Mouse (Mus musculus) G1E (cell line): ENCODE data around the gene Btbd9. TPM values are rescaled to one million over a fixed set of nuclear protein-coding genes. Genes with fewer than 3 reads are reported as not detected.

ENCODE experiments used
- ATAC-seq: 2 replicates; pipeline ENCODE4 v1.8.0; 2016; ENCODE audit warnings: mild to moderate bottlenecking; ENCODE audit not compliant: insufficient number of reproducible peaks, poor library complexity, low FRiP score, severe bottlenecking; ENCODE audit errors: extremely low read depth
- DNase-seq: peaks from one replicate; pipeline ENCODE4 v3.0.0; 2012; ENCODE audit warnings: low spot score
- H3K27me3 ChIP-seq: 2 replicates; pipeline ENCODE4 v1.6.1; 2012; ENCODE audit warnings: mild to moderate bottlenecking, low read length, inconsistent platforms; ENCODE audit not compliant: insufficient read depth
- H3K36me3 ChIP-seq: replicated peaks from 2 replicates; pipeline ENCODE3; 2012; ENCODE audit warnings: mild to moderate bottlenecking, inconsistent platforms
- H3K4me1 ChIP-seq: 2 replicates; pipeline ENCODE4 v1.6.1; 2012; ENCODE audit warnings: low read depth, low read length, inconsistent platforms, mixed read lengths; ENCODE audit not compliant: insufficient read depth
- H3K4me3 ChIP-seq: 2 replicates; pipeline ENCODE4 v1.5.1; 2012; ENCODE audit warnings: low read depth, mild to moderate bottlenecking, inconsistent platforms, low read length, moderate library complexity, mixed read lengths
- H3K9me3 ChIP-seq: replicated peaks from 2 replicates; pipeline ENCODE4 v1.6.1; 2012; ENCODE audit warnings: inconsistent platforms
- CTCF ChIP-seq: IDR thresholded peaks from 2 replicates; pipeline ENCODE4 v1.5.1; 2012; ENCODE audit warnings: low read depth, low read length, inconsistent platforms, mixed read lengths
- GATA1 ChIP-seq: IDR thresholded peaks from 2 replicates; pipeline ENCODE4 v1.6.1; 2012; ENCODE audit warnings: borderline replicate concordance, low read length, inconsistent platforms, mixed read lengths
- GATA2 ChIP-seq: IDR thresholded peaks from 2 replicates; pipeline ENCODE4 v1.6.1; 2012; ENCODE audit warnings: low read depth, low read length, inconsistent platforms, borderline replicate concordance
- POLR2AphosphoS5 ChIP-seq: IDR thresholded peaks from 2 replicates; pipeline ENCODE4 v1.6.1; 2012; ENCODE audit warnings: low read depth, low read length, inconsistent platforms; ENCODE audit not compliant: insufficient replicate concordance
- TAL1 ChIP-seq: conservative IDR thresholded peaks from 2 replicates; pipeline ENCODE4 v1.6.1; 2012; ENCODE audit warnings: low read depth, low read length, inconsistent platforms, mixed read lengths
- polyA plus RNA-seq: library from polyadenylated mRNA; stranded (reverse); fragments of >175 nt; gene quantifications from 2 replicates; pipeline ENCODE4 v1.2.3, GENCODE M21; 2012
- total RNA-seq, 2 experiments: library from RNA; stranded (forward) in 1 of 2; stranded (reverse) in 1 of 2; fragments of 200-1000 nt in 1 of 2; fragments of >200 nt in 1 of 2; fragmentation: Nextera tagmentation in 1 of 2; gene quantifications; 2 replicates each; pipeline ENCODE4 v1.2.3; 2014 to 2017

The Btbd9 gene
- total and polyA plus RNA-seq, 3 experiments: 33.6 to 68.4 (median 57.5) TPM

- peaks cover 11% of the 10 kb centered on the region for H3K27me3 ChIP-seq
- H3K4me3 ChIP-seq: no peak overlapping the region
- no peak for ATAC-seq
- no peak for DNase-seq
- TF ChIP-seq POLR2AphosphoS5: no peak
- no peak for TF ChIP-seq CTCF
- no peak for TF ChIP-seq GATA1
- no peak for TF ChIP-seq TAL1
- H3K4me1 ChIP-seq: peaks cover 7% of the 10 kb centered on the region
- H3K9me3 ChIP-seq: no peaks in the 10 kb centered on the region
- H3K36me3 ChIP-seq: peaks cover 7% of the 10 kb centered on the region
Observed at GRCm38 (mm10) chr17:30341556-30341955, 234.7 kb downstream of the Btbd9 start.

GRCm38 (mm10) chr17:30340495-30341126 is 235.7 kb downstream of the Btbd9 start:
- DNase-seq (no peak), ATAC-seq (no peak)
- TF ChIP-seq GATA1 (no peak), CTCF (no peak), POLR2AphosphoS5 (no peak), GATA2 (no peak), TAL1 (no peak)
- Histone ChIP-seq H3K27me3 (peaks cover 8% of the 10 kb centered on the region), H3K4me3 (no peak overlapping the region), H3K36me3 (peaks cover 8% of the 10 kb centered on the region), H3K9me3 (no peaks in the 10 kb centered on the region), H3K4me1 (no peaks in the 10 kb centered on the region)

GRCm38 (mm10) chr17:30339317-30339716 is 237.0 kb downstream of the Btbd9 start:
- Histone ChIP-seq H3K4me3 (no peak overlapping the region), H3K9me3 (no peaks in the 10 kb centered on the region), H3K4me1 (no peaks in the 10 kb centered on the region), H3K27me3 (peaks cover 4% of the 10 kb centered on the region; the same call in 1 of the 2 replicates), H3K36me3 (peaks cover 8% of the 10 kb centered on the region)
- TF ChIP-seq GATA1 (no peak), POLR2AphosphoS5 (no peak), GATA2 (no peak), CTCF (no peak), TAL1 (no peak)
- DNase-seq (no peak), ATAC-seq (no peak)

- DNase-seq: no peak
- no peak for TF ChIP-seq POLR2AphosphoS5
- no peak for TF ChIP-seq GATA2
- no peak for TF ChIP-seq TAL1
- TF ChIP-seq CTCF: no peak
- no peak for TF ChIP-seq GATA1
- Histone ChIP-seq H3K9me3 (no peaks in the 10 kb centered on the region), H3K4me1 (no peaks in the 10 kb centered on the region), H3K36me3 (peaks cover 21% of the 10 kb centered on the region), H3K27me3 (no peaks in the 10 kb centered on the region), H3K4me3 (no peak overlapping the region)
- no peak for ATAC-seq
Observed at GRCm38 (mm10) chr17:30336816-30337215, 239.5 kb downstream of the Btbd9 start.

GRCm38 (mm10) chr17:30336280-30336679 is 240.0 kb downstream of the Btbd9 start:
- no peak for DNase-seq
- H3K4me1 ChIP-seq: no peaks in the 10 kb centered on the region

GRCm38 (mm10) chr17:30335746-30336145 is 240.5 kb downstream of the Btbd9 start:
- no peak for DNase-seq
- TF ChIP-seq POLR2AphosphoS5 (no peak), GATA2 (no peak), CTCF (no peak), TAL1 (no peak), GATA1 (no peak)
- H3K9me3 ChIP-seq: no peaks in the 10 kb centered on the region
- no peak for ATAC-seq
- H3K36me3 ChIP-seq: peaks cover 23% of the 10 kb centered on the region
- no peaks in the 10 kb centered on the region for H3K27me3 ChIP-seq
- no peak overlapping the region for H3K4me3 ChIP-seq
- H3K4me1 ChIP-seq: no peaks in the 10 kb centered on the region

More at GRCm38 (mm10) chr17:30336280-30336679, 240.0 kb downstream of the Btbd9 start:
- H3K27me3 ChIP-seq: no peaks in the 10 kb centered on the region
- no peak overlapping the region for H3K4me3 ChIP-seq
- TF ChIP-seq GATA1 (no peak), CTCF (no peak), POLR2AphosphoS5 (no peak), TAL1 (no peak)
- H3K9me3 ChIP-seq: no peaks in the 10 kb centered on the region
- no peak for ATAC-seq
- H3K36me3 ChIP-seq: peaks cover 23% of the 10 kb centered on the region
